Mouse (Mus musculus) bone marrow, adult 2 months (tissue): ENCODE measurements at regions not wholly inside any gene's neighbourhood (a gene's known extent, or its start where the extent isn't known, plus 50 kb on each side); places are given as distances from the start of the nearest gene placed in this dataset.

Source experiments
- CTCF ChIP-seq: fragments of 200-500 bp; IDR thresholded peaks from 2 replicates; pipeline ENCODE4 v1.5.1; 2011; ENCODE audit warnings: low read length, control low read depth; ENCODE audit not compliant: control insufficient read depth, insufficient read depth
- POLR2A ChIP-seq: fragments of 200-500 bp; IDR thresholded peaks from 2 replicates; pipeline ENCODE4 v1.6.1; 2011; ENCODE audit warnings: low read depth, mild to moderate bottlenecking, control low read depth, low read length, borderline replicate concordance; ENCODE audit not compliant: control insufficient read depth

DNA sequence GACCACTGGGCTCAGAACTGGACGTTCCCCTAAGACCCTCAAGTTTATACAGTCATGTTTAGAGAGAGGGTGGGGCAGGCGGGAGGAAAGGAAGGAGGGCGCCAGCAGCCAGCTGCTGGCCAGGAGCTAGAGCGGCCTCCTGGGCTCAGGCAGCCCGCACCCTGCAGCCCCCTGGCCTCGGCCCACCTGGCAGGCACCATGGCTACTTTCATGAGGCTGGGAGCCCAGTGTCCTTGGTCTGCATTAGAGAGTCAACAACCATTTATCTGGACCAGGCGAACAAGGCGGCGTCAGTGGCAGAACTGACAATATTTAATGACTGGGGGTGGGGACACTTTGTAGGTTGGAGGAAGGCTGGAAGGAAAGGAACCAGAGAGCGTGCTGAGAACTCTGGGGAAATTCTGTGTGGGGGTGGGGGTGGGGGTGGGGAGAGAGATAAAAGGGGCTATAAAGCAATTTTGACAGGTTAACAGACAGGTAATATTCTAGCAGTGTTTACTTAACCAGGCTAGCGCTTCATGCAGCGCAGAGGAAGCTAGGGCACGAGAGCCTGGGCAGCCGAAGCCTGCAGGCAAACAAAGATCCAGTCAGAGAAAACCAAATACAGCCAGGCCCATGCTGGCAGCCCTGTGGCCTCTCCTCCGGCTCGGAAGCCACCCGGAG lies 365.6 kb downstream of the Sox9 start:
- TF ChIP-seq CTCF (no peak), POLR2A (no peak)
